Mouse (Mus musculus): ENCODE results near the gene Wdfy4. TPM values are rescaled to one million over a fixed set of nuclear protein-coding genes. Genes with fewer than 3 reads are reported as not detected.

Gene Wdfy4
- polyA plus RNA-seq, 1 experiment from 2014 or later = 0.14 TPM

Other genes with a start within 250 kb of the Wdfy4 start
- gene Lrrc18, start 194.1 kb downstream of the Wdfy4 start, polyA plus RNA-seq (2015; fragmentation: Nextera tagmentation; extraction: Ambion mirVana) = 0.41 and 0.70 TPM in 2 replicates
- 3.3 and 3.9 TPM in 2 replicates for gene Arhgap22, start 28.5 kb upstream of the Wdfy4 start, polyA plus RNA-seq (2015; fragmentation: Nextera tagmentation; extraction: Ambion mirVana)